Mouse (Mus musculus) lung, embryonic 14.5 days (tissue): ENCODE results near the gene Gm20696. TPM values are rescaled to one million over a fixed set of nuclear protein-coding genes. Genes with fewer than 3 reads are reported as not detected.
A peak's percentile ranks its signal among the peaks of the same experiment; 100 is the strongest.

Source experiments
- ATAC-seq: fragments of 200-750 bp; cut with Nextera tagmentation; 2 replicates; pipeline ENCODE4 v1.8.0; 2017; ENCODE audit warnings: mild to moderate bottlenecking, moderate TSS enrichment, moderate library complexity; ENCODE audit not compliant: insufficient read depth
- DNase-seq: peaks from one replicate; pipeline ENCODE4 v3.0.0-alpha.2; 2015
- H3K27ac ChIP-seq: fragments of 300-500 bp; sonication (generic); 2 replicates; pipeline ENCODE4 v1.5.1; 2014; ENCODE audit warnings: low read depth, mild to moderate bottlenecking, moderate library complexity
- H3K27me3 ChIP-seq: fragments of 300-500 bp; sonication (generic); 2 replicates; pipeline ENCODE4 v1.6.1; 2014; ENCODE audit warnings: low read length, control low read depth; ENCODE audit not compliant: insufficient read depth
- H3K36me3 ChIP-seq: fragments of 300-500 bp; sonication (generic); 2 replicates; pipeline ENCODE4 v1.6.1; 2014; ENCODE audit warnings: control low read depth; ENCODE audit not compliant: insufficient read depth
- H3K4me1 ChIP-seq: fragments of 300-500 bp; sonication (generic); 2 replicates; pipeline ENCODE4 v1.6.1; 2014; ENCODE audit warnings: antibody characterized with exemption, control low read depth; ENCODE audit not compliant: insufficient read depth
- H3K4me2 ChIP-seq: fragments of 300-500 bp; sonication (generic); 2 replicates; pipeline ENCODE4 v1.6.1; 2014; ENCODE audit warnings: mild to moderate bottlenecking
- H3K4me3 ChIP-seq: fragments of 300-500 bp; sonication (generic); 2 replicates; pipeline ENCODE4 v1.5.1; 2014; ENCODE audit warnings: low read depth, low read length
- H3K9ac ChIP-seq: fragments of 300-500 bp; sonication (generic); 2 replicates; pipeline ENCODE4 v1.6.1; 2014
- H3K9me3 ChIP-seq: fragments of 300-500 bp; sonication (generic); 2 replicates; pipeline ENCODE4 v1.6.1; 2016; ENCODE audit warnings: low read depth, low read length, control low read depth
- CTCF ChIP-seq: IDR thresholded peaks from 2 replicates; pipeline ENCODE4 v1.5.1; 2016; ENCODE audit warnings: antibody characterized with exemption, low read depth
- WGBS: fragments of 180-500 bp; shearing (Covaris S2); extraction: QIAGEN DNeasy Blood & Tissue Kit; methylation state at CpG from one replicate; pipeline ENCODE4 v1.1.7; 2014; 5-methylcytosine and 5-hydroxymethylcytosine counted together
- polyA plus RNA-seq: library from polyadenylated mRNA; unstranded; fragments of >200 nt; fragmentation: Nextera tagmentation; extraction: Ambion mirVana; gene quantifications from 2 replicates; pipeline ENCODE4 v1.2.1, GENCODE M21; 2014

Gene Gm20696
- polyA plus RNA-seq, 1 experiment from 2014 or later = 7.3 TPM

- no peak overlapping the region for H3K27ac ChIP-seq
- WGBS = 43% methylated on average over 2 of the region's 2 CpGs
- H3K27me3 ChIP-seq = no peaks in the 10 kb centered on the region
- no peak for TF ChIP-seq CTCF
- H3K9ac ChIP-seq = no peak overlapping the region
- no peak overlapping the region for H3K4me3 ChIP-seq
- no peak overlapping the region for H3K4me2 ChIP-seq
- H3K36me3 ChIP-seq = no peaks in the 10 kb centered on the region; the same call in 1 of the 2 replicates
- H3K9me3 ChIP-seq = no peaks in the 10 kb centered on the region
- DNase-seq = peak; percentile 18
- 0 out of 2 replicates have a peak, but pooled peaks cover 3% of the 10 kb centered on the region for H3K4me1 ChIP-seq
- no peak for ATAC-seq
Measured at GRCm38 (mm10) chr6:99401211-99401610, 265.4 kb downstream of the Gm20696 start.

- H3K4me3 ChIP-seq = no peak overlapping the region
- ATAC-seq (no peak), DNase-seq (no peak)
- no peaks in the 10 kb centered on the region for H3K27me3 ChIP-seq
- no peaks in the 10 kb centered on the region for H3K9me3 ChIP-seq
- TF ChIP-seq CTCF = no peak
- no peak overlapping the region for H3K9ac ChIP-seq
- WGBS = 59% methylated on average over 12 of the region's 12 CpGs
- no peaks in the 10 kb centered on the region; the same call in 1 of the 2 replicates for H3K36me3 ChIP-seq
- H3K27ac ChIP-seq = no peak overlapping the region
- H3K4me1 ChIP-seq = no peaks in the 10 kb centered on the region
- no peak overlapping the region for H3K4me2 ChIP-seq
Measured at GRCm38 (mm10) chr6:99395745-99396144, 270.9 kb downstream of the Gm20696 start.

- Histone ChIP-seq H3K27me3 (no peaks in the 10 kb centered on the region), H3K4me3 (no peak overlapping the region), H3K9me3 (no peaks in the 10 kb centered on the region), H3K36me3 (no peaks in the 10 kb centered on the region; the same call in 1 of the 2 replicates), H3K4me1 (no peaks in the 10 kb centered on the region), H3K4me2 (no peak overlapping the region), H3K9ac (no peak overlapping the region), H3K27ac (no peak overlapping the region)
- DNase-seq = no peak
- no peak for ATAC-seq
- TF ChIP-seq CTCF = no peak
- 30% methylated on average over 5 of the region's 5 CpGs for WGBS
Measured at GRCm38 (mm10) chr6:99394801-99395200, 271.8 kb downstream of the Gm20696 start.

- no peaks in the 10 kb centered on the region for H3K27me3 ChIP-seq
- no peak for TF ChIP-seq CTCF
- no peak overlapping the region for H3K4me3 ChIP-seq
- no peak overlapping the region for H3K27ac ChIP-seq
- H3K36me3 ChIP-seq = no peaks in the 10 kb centered on the region; the same call in 1 of the 2 replicates
- DNase-seq = no peak
- ATAC-seq = no peak
- no peaks in the 10 kb centered on the region for H3K4me1 ChIP-seq
- H3K9ac ChIP-seq = no peak overlapping the region
- WGBS = 92% methylated on average over 6 of the region's 6 CpGs
- H3K4me2 ChIP-seq = no peak overlapping the region
- H3K9me3 ChIP-seq = no peaks in the 10 kb centered on the region
Measured at GRCm38 (mm10) chr6:99392484-99392883, 274.1 kb downstream of the Gm20696 start.

GRCm38 (mm10) chr6:99388741-99389675 lies 277.6 kb downstream of the Gm20696 start:
- ATAC-seq = peak; percentile 38; the same call in 1 of the 2 replicates
- Histone ChIP-seq H3K27ac (peak overlapping the region; percentile 67), H3K9ac (no peak overlapping the region), H3K9me3 (no peaks in the 10 kb centered on the region), H3K27me3 (no peaks in the 10 kb centered on the region), H3K36me3 (no peaks in the 10 kb centered on the region), H3K4me2 (no peak overlapping the region), H3K4me1 (no peaks in the 10 kb centered on the region), H3K4me3 (no peak overlapping the region)
- peak; percentile 60 for DNase-seq
- 56% methylated on average over 19 of the region's 19 CpGs for WGBS
- TF ChIP-seq CTCF = no peak

- Histone ChIP-seq H3K27ac (peak overlapping the region; percentile 67), H3K9ac (no peak overlapping the region), H3K36me3 (no peaks in the 10 kb centered on the region), H3K4me1 (no peaks in the 10 kb centered on the region), H3K4me2 (no peak overlapping the region), H3K4me3 (no peak overlapping the region), H3K9me3 (no peaks in the 10 kb centered on the region), H3K27me3 (no peaks in the 10 kb centered on the region)
- WGBS = 85% methylated on average over 5 of the region's 5 CpGs
- no peak for DNase-seq
- no peak for ATAC-seq
- no peak for TF ChIP-seq CTCF
Measured at GRCm38 (mm10) chr6:99388023-99388422, 278.6 kb downstream of the Gm20696 start.

GRCm38 (mm10) chr6:99385059-99385604 lies 281.5 kb downstream of the Gm20696 start:
- no peak for ATAC-seq
- no peak for DNase-seq
- TF ChIP-seq CTCF = peak; percentile 57

More at GRCm38 (mm10) chr6:99385059-99385604, 281.5 kb downstream of the Gm20696 start:
- H3K36me3 ChIP-seq = no peaks in the 10 kb centered on the region
- no peak overlapping the region for H3K27ac ChIP-seq
- no peaks in the 10 kb centered on the region for H3K4me1 ChIP-seq
- 72% methylated on average over 2 of the region's 2 CpGs for WGBS
- no peaks in the 10 kb centered on the region for H3K9me3 ChIP-seq
- no peak overlapping the region for H3K9ac ChIP-seq
- no peak overlapping the region for H3K4me3 ChIP-seq
- H3K27me3 ChIP-seq = no peaks in the 10 kb centered on the region
- H3K4me2 ChIP-seq = no peak overlapping the region
